Mouse (Mus musculus): ENCODE data around the gene Braf.

Gene Braf

DNA sequence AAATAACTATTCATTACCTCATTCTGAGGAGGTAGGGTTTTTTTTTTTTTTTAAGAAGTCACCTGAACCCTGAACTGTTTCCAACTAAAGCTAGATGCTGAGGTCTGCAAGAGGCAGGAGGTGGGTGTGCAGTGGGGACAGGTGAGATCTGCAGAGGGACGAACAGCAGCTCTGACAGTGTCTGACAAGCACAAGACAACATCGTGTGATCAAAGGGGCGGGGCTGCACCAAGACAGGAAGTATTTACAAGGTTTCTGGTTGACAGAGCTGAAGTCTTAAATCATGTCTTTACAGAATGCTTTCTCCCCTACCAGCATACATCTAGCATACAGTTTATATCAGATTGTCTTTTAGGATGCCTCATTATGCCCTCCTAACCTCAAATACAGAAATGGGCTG is 118.4 kb downstream of the Braf start:
- no peak for DNase-seq

DNA sequence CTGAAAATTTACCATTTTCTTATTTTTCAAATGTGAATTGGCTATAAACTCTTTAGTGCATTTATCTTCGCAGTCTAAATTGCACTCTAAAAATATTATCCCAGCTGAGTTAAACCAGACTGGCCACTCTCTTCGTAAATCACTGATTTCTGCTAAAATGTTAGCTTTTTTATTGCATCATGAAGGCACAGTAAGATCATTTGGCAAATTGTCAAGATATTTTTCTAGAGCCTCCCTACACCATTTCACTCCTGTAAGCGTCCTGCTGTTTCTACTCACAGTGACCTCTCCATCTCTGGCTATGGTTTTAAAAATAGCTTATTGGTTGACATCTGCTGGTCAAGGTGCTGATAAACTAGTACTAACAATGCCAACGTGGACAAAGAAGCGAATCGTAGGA is 119.2 kb downstream of the Braf start:
- DNase-seq, result no peak

- no peak for DNase-seq
Measured at GRCm38 (mm10) chr6:39604565-39604964, 120.7 kb downstream of the Braf start.

DNA sequence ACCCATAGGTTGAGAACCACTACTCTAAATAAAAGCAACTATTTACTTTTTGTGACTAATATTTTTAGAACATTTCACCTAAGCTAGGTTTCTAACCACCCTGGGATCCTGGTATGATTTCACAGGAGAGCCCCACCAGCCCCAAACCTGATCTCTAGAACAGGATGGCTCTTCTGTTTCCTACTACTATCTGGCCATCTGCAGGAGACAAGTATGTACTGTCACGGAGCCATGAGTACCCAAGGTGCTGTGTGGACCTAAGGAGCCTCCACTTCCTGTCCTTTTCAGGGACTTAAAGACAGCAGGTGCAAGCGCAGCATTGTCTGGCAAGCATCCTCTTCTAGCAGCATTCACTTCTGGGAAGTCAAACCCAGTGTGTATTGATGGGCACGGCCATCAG is 123.4 kb downstream of the Braf start:
- no peak for DNase-seq

GRCm38 (mm10) chr6:39600851-39601250 is 124.4 kb downstream of the Braf start:
- no peak for DNase-seq

- peak; percentile 95 for DNase-seq
Measured at GRCm38 (mm10) chr6:39592401-39593214, 132.7 kb downstream of the Braf start, which contains the start of gene Ndufb2. Gene Ndufb2, plus strand, starts transcription at chr6:39592574.

GRCm38 (mm10) chr6:39591481-39591880 is 133.8 kb downstream of the Braf start:
- DNase-seq, result no peak

- DNase-seq, result no peak
Measured at GRCm38 (mm10) chr6:39585517-39585916, 139.7 kb downstream of the Braf start, which contains the start of gene Gm42420. Gene Gm42420, plus strand, starts transcription at chr6:39585753.

DNA sequence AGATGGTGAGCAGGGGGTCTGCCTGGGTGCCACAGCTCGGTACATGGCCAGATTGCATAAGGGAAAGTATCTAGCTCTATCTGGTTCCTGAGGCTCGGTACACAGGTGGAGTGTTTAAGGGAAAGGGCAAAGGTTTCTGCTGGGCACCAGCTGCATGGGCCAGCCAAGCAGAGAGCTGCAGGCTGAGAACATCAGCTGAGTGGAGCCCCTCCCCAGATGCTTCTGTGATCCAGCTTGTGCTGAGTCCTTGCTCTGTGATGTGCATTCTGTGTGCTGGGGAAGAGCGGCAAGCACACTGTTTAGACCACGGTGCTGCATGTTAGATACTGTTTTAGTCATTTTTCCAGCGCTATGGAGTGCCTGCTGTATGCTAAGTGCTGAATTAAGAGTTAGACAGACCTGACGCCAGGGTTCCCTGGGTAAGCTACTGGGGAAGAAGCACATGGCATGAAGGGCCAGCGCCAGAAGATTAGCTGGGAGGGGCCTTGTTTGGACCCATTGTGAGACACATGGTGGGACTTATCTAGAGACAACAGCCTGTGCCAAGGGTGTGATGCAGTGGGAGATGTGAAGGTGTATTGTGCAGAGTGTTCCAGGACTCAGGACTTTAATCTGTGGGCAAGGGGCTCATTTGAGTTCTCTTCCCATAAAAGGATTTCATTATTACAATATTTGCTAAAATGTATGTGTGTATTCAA is 144.0 kb downstream of the Braf start:
- DNase-seq, result no peak

DNA sequence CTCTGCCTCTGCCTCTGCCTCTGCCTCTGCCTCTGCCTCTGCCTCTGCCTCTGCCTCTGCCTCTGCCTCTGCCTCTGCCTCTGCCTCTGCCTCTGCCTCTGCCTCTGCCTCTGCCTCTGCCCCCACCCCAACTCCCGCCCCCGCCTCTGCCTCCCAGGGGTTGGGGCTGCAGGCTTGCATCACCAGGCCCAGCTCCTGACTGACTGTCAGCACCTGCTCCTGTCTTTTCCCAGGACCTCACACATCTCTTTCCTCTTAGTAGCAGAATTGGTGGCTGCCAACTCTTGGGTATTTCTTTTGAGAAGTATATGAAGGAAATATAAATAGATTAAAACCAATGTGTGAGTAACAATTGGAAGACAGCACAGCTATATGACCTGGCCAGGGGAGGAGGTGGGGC is 144.7 kb downstream of the Braf start:
- DNase-seq, result no peak

DNA sequence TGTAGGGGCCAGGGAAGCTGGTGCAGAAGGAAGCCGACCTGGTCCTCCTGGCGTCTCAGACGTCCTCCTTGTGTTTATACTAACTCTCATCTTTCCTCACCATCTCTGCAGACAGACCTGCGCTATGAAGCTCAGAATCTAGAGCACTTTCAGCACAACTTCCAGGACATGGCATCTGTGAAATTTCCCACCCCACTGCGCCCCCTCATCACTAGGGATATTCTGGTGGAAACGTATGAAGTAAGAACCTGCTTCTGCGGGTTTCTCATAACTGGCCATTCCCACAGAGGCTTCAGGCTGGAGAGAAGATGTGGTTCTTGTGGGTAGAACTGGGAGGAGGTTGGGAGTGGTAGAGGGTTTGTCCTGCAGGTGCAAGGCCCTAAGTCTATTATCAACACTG is 145.7 kb downstream of the Braf start:
- no peak for DNase-seq

DNA sequence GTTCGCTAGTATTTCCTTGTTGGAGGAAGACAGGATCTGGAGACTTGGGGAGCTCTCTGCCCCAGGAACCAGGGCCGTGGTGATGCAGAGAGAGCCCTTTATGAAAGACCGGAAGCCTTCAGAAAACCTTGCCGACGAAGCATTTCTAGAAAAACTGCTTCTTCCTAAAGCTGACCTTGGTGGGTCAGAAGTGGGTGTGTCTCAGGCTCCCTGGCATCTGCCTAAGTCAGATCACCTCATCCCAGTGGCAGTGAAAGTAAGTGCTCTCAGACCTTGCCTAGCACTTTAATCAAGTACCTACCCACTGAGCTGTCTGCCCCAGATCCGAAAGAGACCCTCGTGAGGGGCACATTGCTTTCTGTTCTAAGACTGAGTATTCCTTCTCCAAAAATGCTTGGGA is 150.3 kb downstream of the Braf start:
- DNase-seq, result no peak

- peak; percentile 29 for DNase-seq
Measured at GRCm38 (mm10) chr6:39574555-39574869, 150.8 kb downstream of the Braf start.

DNA sequence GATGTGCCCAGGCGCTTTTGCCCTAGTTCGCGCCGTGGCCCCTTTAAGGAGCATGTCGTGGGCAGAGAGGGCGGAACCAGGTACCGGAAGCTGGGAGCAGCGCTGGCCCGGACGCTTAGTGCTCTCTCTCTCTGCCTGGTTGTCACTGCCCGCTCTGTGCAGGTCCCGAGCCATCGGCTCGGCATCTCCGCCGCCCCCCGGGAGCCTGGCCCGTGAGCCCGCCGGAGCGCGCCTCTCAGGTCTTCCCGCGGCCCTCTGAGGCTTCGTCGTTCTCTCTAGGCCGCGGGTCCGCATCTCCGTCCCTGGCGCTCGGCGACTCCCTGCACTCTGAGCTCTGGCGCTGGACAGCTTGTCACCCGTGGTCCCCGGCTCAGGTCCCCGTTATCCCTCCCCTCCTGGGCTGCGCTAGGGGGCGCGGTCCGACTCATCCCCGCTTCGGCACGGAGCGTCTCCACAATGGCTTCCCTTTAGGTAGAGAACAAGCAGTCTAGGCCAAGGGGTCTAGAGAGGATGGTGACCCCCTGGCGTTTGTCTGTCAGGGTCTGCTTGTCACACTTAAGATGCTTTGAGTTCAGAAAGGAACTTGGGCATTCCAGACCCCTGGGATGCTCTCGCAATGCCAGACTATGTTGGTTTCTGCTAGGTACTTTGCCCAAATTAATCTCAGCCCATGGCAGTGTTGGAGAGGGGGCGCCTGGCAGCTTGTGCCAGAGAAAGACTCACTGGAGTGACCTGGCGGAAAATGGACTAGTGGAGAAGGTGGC is 151.3 kb downstream of the Braf start, which contains the start of gene Adck2:
Adck2 (plus strand) TSS at position 83 of the 764 bp plus-strand sequence.
- peak; percentile 82 for DNase-seq

DNA sequence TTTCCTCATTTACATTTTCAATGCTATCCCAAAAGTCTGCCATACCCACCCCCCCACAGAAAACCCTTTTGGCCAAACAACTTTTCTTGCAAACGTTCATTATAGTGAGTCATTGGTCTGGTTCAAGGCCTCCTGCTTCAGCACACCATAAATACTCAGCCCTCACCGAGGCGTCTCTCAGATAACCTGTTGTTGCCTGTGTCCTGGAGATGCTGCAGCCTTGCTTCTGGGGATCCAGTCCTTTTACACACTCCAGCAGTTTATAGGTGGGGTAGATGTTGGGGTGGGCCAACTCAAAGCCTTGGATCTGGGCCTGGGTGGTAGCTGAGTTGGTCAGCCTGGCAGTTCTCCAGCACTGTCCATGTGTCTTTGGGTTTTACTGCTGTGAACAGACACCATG is 154.8 kb downstream of the Braf start:
- DNase-seq, result no peak

DNA sequence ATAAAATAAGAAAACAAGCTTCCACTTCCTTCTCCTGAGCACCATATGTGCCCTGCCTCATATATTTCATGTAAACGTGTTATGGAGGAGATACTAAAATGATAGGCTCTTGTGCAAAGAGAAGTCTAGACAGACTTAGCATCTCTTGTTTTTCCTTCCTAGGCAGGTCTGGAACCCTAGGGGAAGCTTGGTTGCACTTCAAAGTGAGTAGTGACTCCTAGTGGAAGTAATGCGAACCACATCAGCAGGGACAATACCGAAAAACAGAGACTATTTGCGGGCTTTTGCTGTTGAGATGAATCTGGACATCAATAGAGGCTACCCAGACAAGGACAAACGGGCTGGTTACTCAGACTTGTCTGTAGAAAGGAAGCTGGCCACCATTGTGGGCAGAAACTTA is 157.7 kb downstream of the Braf start:
- no peak for DNase-seq

DNA sequence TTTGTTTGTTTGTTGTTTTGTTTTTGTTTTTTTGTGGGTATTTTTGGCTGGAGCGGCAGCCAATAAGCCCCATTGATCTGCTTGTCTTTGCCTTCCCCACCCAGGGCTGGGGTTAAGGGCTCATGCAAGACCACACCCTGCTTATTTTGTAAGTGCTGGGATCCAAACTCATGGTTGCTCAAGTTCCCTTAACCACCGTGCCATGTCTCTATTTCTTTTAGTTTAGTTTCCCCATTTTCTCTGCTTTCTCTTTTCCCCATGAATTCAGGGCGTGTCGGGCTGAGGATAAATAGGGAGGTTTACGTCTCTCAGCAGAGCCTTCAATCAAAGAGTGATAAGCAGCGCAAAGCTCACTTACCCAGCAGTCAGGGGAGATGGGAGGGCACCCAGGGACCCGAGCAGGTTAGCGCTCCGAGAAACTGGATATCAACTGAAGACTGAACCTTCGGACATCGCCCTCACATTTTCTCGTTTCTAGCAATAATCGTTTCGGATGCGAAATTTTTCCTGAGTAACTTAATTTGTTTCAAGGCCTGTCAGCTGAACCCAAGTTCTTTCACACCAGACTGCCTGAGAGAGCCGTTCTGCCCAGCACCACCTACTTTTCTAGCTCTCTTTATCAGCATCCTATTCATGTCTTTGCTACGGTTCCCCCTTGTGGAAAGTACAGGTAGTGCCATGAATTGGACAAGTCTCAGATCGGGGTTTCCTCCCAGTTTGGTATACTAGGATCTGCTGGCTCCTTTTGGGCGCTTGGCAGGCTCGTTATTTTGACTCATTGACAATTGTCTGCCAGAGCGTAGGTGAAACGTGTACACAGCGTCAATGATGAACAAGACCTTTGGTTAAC is 162.9 kb downstream of the Braf start:
- peak; percentile 80 for DNase-seq

DNA sequence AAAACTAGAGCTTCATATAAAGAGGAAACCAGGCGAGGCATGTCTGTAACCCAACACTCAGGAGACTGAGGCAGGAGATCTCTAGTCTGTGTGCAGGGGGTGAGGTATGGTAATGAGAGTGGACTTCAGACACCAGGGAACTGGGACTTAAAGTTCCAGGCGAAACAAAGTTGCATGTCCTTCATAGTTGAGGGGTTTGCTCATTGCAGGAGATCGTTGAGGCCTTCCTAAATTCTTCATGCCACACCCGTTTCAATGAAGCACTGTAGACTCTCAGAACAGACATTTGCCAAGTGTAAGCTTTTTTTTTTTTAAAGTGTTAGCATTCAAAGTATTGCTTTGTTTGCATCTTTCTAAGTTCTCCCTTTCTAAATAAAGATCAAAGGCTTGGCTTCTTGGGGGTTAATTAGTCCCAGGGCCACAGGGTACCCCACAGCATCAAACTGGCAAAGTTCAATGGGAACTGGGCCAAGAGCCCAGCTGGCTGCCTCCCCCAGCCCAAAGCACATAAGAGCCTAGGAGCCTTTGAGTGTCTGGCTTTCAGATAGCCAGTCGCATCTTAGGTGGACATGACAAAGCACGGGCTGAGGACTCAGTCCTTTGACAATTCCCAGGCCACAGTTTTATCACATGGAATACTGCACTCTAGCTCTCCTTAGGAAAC is 165.9 kb downstream of the Braf start:
- no peak for DNase-seq

GRCm38 (mm10) chr6:39557723-39558261 is 167.5 kb downstream of the Braf start, which contains the start of gene Dennd2a:
Gene Dennd2a, minus strand, starts transcription at chr6:39557867.
- DNase-seq, result peak; percentile 54

- peak; percentile 17 for DNase-seq
Measured at GRCm38 (mm10) chr6:39556900-39557659, 168.2 kb downstream of the Braf start.

GRCm38 (mm10) chr6:39555648-39555945 is 169.7 kb downstream of the Braf start:
- DNase-seq, result no peak

Measured in cerebellum, adult 11 months (tissue).